Mouse (Mus musculus): ENCODE measurements around the gene Gm20388.
"Not testable (repeated sequence)": the region's sequence is repeated elsewhere in the genome, so short reads cannot be mapped to it uniquely, and the experiment has no call there.

GRCm38 (mm10) chr8:123282994-123283393 lies 3372.4 kb downstream of the Gm20388 start:
- TF ChIP-seq POLR2A, CTCF (IDR thresholded peaks at IDR 0.05; ENCODE audit: insufficient read depth, low read depth, low read length): not testable (repeated sequence)

All from olfactory bulb, adult 2 months (tissue).